Mouse (Mus musculus): ENCODE measurements at regions not wholly inside any gene's neighbourhood (a gene's known extent, or its start where the extent isn't known, plus 50 kb on each side); places are given as distances from the start of the nearest gene placed in this dataset.
A peak's percentile ranks its signal among the peaks of the same experiment; 100 is the strongest.

DNA sequence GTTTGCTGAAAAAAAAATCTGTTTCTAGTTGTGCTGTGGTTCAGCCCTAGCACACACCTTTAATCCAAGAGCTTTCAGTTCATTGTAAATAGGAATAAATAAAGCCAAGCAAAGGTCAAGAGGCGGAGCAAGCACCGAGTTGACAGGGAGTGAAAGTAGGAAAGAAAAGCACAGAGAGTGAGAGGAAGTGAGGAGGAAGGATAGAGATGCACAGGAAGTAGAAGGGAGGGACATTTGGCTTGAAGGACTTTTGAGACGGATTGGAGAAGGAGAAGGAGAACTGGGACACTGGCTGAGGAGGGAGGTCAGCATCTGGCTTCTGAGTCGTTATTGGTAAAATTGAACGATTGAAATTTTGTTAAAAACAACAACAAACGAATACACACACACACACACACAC, 402.0 kb upstream of the Igfbp7 start:
- H3K4me3 ChIP-seq: no peak overlapping the region
- ATAC-seq (ENCODE audit: insufficient number of reproducible peaks, low FRiP score): no peak
- no peaks in the 10 kb centered on the region for H3K9me3 ChIP-seq (replicated peaks)
- no peak overlapping the region for H3K9ac ChIP-seq
- no peaks in the 10 kb centered on the region for H3K4me1 ChIP-seq (replicated peaks)
- no peak overlapping the region for H3K27ac ChIP-seq (ENCODE audit: poor library complexity, severe bottlenecking)
- H3K27me3 ChIP-seq (replicated peaks): no peaks in the 10 kb centered on the region
- whole genome bisulfite sequencing: 71% methylated on average over 6 of the region's 6 CpGs
- H3K36me3 ChIP-seq: no peaks in the 10 kb centered on the region
- H3K4me2 ChIP-seq: no peak overlapping the region

DNA sequence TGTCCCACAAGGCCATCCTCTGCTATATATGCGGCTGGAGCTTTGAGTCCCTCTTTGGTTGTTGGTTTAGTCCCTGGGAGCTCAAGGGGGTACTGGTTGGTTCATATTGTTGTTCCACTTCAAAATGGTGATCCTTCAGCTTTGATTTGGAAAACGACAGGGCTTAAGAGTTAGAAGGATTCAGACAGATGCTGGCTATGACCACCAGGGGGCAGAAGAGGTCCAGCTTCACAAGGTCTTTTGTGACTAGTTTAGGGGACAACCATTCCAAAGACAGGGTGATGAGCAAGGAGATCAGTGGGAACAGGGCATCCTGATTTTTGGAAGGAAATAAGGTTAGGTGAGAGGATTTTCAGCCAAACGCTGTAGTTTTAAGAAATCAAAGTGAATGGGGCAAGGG, 399.9 kb upstream of the Igfbp7 start:
- H3K9ac ChIP-seq: no peak overlapping the region
- H3K27ac ChIP-seq (ENCODE audit: poor library complexity, severe bottlenecking): no peak overlapping the region
- no peak overlapping the region for H3K4me2 ChIP-seq
- ATAC-seq (ENCODE audit: insufficient number of reproducible peaks, low FRiP score): no peak
- H3K27me3 ChIP-seq (replicated peaks): no peaks in the 10 kb centered on the region
- no peaks in the 10 kb centered on the region for H3K36me3 ChIP-seq
- no peaks in the 10 kb centered on the region for H3K9me3 ChIP-seq (replicated peaks)
- H3K4me3 ChIP-seq: no peak overlapping the region
- WGBS: 39% methylated on average over 3 of the region's 3 CpGs
- H3K4me1 ChIP-seq (replicated peaks): peaks cover 6% of the 10 kb centered on the region

DNA sequence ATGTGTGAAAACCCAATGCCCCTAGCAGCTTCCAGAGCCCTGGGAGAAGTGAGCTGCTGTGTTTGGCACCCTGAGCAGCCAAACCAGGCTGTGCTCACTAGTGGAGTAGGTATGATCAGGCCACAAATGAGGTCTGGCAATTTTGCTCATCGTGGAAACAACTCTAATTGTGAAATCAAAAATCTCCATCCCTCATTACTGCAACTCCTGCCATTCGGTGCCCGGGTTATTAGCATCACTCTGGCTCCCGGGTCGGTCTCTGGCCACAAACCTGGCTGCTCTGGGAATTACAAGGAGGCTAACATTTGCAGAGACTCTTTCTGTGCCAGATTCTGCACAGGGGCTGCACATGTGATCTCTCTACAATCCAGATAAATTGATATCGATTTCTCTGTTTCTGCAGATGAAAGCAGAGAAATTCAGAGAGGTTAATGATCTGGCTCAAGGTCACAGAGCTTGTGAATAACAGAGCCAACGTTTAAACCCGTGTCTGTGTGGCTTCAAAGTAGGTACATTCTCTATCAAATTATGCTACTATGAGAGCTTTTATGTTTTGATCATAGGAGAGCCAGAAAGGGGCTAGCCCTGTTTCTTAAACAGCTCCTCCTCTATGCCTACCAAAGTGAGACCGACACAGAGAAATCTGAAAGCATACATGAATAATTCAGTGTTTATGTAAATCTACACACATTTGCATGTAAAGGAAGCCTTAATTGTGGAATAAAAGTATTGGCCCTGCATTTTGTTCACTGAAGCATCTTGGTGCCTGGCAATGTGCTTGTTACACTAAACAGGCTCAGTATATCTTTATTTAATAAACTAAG, 398.7 kb upstream of the Igfbp7 start:
- no peak overlapping the region for H3K9ac ChIP-seq
- H3K36me3 ChIP-seq: no peaks in the 10 kb centered on the region
- no peak overlapping the region for H3K27ac ChIP-seq (ENCODE audit: poor library complexity, severe bottlenecking)
- no peak for ATAC-seq (ENCODE audit: insufficient number of reproducible peaks, low FRiP score)
- H3K4me1 ChIP-seq (replicated peaks): peaks cover 6% of the 10 kb centered on the region
- WGBS: 68% methylated on average over 9 of the region's 9 CpGs
- no peaks in the 10 kb centered on the region for H3K27me3 ChIP-seq (replicated peaks)
- H3K9me3 ChIP-seq (replicated peaks): no peaks in the 10 kb centered on the region
- H3K4me2 ChIP-seq: no peak overlapping the region
- H3K4me3 ChIP-seq: no peak overlapping the region

DNA sequence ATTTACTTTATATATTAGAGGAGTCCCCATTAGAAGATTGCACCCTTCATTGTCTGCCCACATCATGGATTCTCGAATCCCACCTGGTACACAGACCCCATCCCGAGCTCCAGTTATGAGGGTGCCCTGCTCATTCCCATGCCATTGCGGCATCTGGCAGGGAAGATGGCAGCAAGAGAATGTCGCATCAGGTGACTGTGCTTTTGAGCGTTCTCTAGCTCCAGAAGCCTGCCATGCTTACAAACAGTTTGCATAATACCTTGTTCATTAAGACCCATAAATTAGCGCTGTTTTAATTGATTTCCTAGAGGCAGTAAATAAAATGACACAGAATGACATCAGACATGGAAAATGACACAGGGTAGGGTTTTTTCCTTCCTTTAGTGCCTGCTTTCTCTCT, 398.0 kb upstream of the Igfbp7 start:
- Histone ChIP-seq H3K4me3 (no peak overlapping the region), H3K4me1 (replicated peaks) (peaks cover 6% of the 10 kb centered on the region), H3K27me3 (replicated peaks) (no peaks in the 10 kb centered on the region), H3K9ac (no peak overlapping the region), H3K27ac (ENCODE audit: poor library complexity, severe bottlenecking) (no peak overlapping the region), H3K4me2 (no peak overlapping the region), H3K36me3 (no peaks in the 10 kb centered on the region), H3K9me3 (replicated peaks) (no peaks in the 10 kb centered on the region)
- no peak for ATAC-seq (ENCODE audit: insufficient number of reproducible peaks, low FRiP score)
- 83% methylated on average over 6 of the region's 6 CpGs for WGBS

DNA sequence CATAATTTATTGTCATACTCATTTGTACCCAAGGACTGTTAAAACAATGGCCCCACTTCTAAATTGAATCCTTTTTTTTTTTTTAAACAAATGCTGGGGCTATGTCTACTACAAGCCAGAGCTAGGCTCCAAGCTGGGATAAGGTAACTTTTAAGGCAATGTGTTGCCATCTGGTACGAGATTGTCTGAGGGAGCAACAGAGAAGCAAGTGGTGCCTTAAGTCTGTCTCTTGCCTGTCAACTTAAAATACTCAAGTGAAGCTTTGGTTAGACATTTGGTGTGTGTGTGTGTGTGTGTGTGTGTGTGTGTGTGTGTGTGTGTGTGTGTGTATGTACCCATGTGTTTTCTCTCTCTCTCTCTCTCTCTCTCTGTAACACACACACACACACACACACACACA, 397.5 kb upstream of the Igfbp7 start:
- WGBS: 73% methylated on average over 1 of the region's 1 CpGs
- Histone ChIP-seq H3K4me1 (replicated peaks) (peaks cover 6% of the 10 kb centered on the region), H3K4me3 (no peak overlapping the region), H3K4me2 (no peak overlapping the region), H3K9ac (no peak overlapping the region), H3K9me3 (replicated peaks) (no peaks in the 10 kb centered on the region), H3K27me3 (replicated peaks) (no peaks in the 10 kb centered on the region), H3K27ac (ENCODE audit: poor library complexity, severe bottlenecking) (no peak overlapping the region), H3K36me3 (no peaks in the 10 kb centered on the region)
- ATAC-seq (ENCODE audit: insufficient number of reproducible peaks, low FRiP score): no peak

- WGBS: 50% methylated on average over 9 of the region's 9 CpGs
- no peaks in the 10 kb centered on the region for H3K9me3 ChIP-seq (replicated peaks)
- ATAC-seq (ENCODE audit: insufficient number of reproducible peaks, low FRiP score): no peak
- no peak overlapping the region for H3K9ac ChIP-seq
- H3K27me3 ChIP-seq (replicated peaks): no peaks in the 10 kb centered on the region
- H3K4me1 ChIP-seq (replicated peaks): peaks cover 6% of the 10 kb centered on the region
- peak overlapping the region; percentile 40 for H3K4me2 ChIP-seq
- no peak overlapping the region for H3K27ac ChIP-seq (ENCODE audit: poor library complexity, severe bottlenecking)
- no peak overlapping the region for H3K4me3 ChIP-seq
- H3K36me3 ChIP-seq: no peaks in the 10 kb centered on the region
Observed at GRCm38 (mm10) chr5:77804113-77804512, 396.3 kb upstream of the Igfbp7 start.

- no peak overlapping the region for H3K4me3 ChIP-seq
- H3K4me1 ChIP-seq (replicated peaks): peaks cover 6% of the 10 kb centered on the region
- H3K4me2 ChIP-seq: peak overlapping the region; percentile 40
- H3K9me3 ChIP-seq (replicated peaks): no peaks in the 10 kb centered on the region
- no peak overlapping the region for H3K9ac ChIP-seq
- no peaks in the 10 kb centered on the region for H3K36me3 ChIP-seq
- H3K27ac ChIP-seq (ENCODE audit: poor library complexity, severe bottlenecking): no peak overlapping the region
- no peak for ATAC-seq (ENCODE audit: insufficient number of reproducible peaks, low FRiP score)
- no peaks in the 10 kb centered on the region for H3K27me3 ChIP-seq (replicated peaks)
- WGBS: 45% methylated on average over 6 of the region's 6 CpGs
Observed at GRCm38 (mm10) chr5:77803562-77803961, 395.7 kb upstream of the Igfbp7 start.

DNA sequence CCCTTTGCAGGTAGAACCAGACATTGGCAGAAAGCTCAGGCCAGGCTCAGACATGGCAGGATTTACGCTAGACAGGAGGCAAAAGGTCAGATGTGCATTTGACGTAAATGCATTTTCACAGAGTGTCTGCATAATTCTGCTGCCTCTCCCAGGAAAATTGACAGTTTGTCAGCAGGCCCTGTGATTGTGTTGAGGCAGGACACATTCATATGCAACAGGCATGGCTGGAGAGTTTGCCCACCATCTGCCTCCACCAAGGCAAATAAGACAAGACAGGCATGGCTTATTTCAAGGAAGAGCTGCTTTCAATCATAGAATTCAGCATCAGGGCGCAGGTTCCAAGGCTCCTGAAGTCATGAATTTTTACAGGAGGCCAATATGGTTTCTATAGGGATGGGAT, 389.1 kb upstream of the Igfbp7 start:
- no peak for ATAC-seq (ENCODE audit: insufficient number of reproducible peaks, low FRiP score)
- Histone ChIP-seq H3K4me3 (no peak overlapping the region), H3K9me3 (replicated peaks) (no peaks in the 10 kb centered on the region), H3K4me1 (replicated peaks) (no peaks in the 10 kb centered on the region), H3K27me3 (replicated peaks) (no peaks in the 10 kb centered on the region), H3K9ac (no peak overlapping the region), H3K36me3 (no peaks in the 10 kb centered on the region), H3K4me2 (no peak overlapping the region), H3K27ac (ENCODE audit: poor library complexity, severe bottlenecking) (no peak overlapping the region)
- WGBS: 68% methylated on average over 3 of the region's 3 CpGs

DNA sequence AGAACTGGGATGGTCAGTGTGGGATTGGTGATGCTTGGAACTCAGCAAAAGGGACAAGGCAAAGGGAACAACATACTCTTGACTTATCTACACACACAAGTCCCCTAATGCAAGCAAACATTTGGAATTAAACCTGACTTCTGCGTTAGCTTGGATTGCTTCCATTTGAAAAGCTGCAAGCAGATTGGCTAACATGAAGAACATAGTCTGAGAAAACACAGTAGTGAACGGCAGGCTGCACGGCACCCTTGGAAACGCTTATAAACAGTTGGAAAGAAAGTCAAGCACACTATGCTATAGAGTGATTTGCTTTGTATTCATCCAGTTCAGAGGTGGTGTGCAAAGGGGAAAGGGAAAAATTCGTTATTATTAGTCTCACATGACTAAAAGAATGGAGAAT, 387.9 kb upstream of the Igfbp7 start:
- no peaks in the 10 kb centered on the region for H3K36me3 ChIP-seq
- no peak overlapping the region for H3K4me3 ChIP-seq
- no peaks in the 10 kb centered on the region for H3K9me3 ChIP-seq (replicated peaks)
- no peak overlapping the region for H3K4me2 ChIP-seq
- WGBS: 80% methylated on average over 5 of the region's 5 CpGs
- H3K9ac ChIP-seq: no peak overlapping the region
- H3K27ac ChIP-seq (ENCODE audit: poor library complexity, severe bottlenecking): no peak overlapping the region
- no peak for ATAC-seq (ENCODE audit: insufficient number of reproducible peaks, low FRiP score)
- no peaks in the 10 kb centered on the region for H3K27me3 ChIP-seq (replicated peaks)
- no peaks in the 10 kb centered on the region for H3K4me1 ChIP-seq (replicated peaks)

GRCm38 (mm10) chr5:77783953-77784352, 376.1 kb upstream of the Igfbp7 start:
- 62% methylated on average over 2 of the region's 2 CpGs for WGBS
- no peak overlapping the region for H3K4me3 ChIP-seq
- ATAC-seq (ENCODE audit: insufficient number of reproducible peaks, low FRiP score): no peak

DNA sequence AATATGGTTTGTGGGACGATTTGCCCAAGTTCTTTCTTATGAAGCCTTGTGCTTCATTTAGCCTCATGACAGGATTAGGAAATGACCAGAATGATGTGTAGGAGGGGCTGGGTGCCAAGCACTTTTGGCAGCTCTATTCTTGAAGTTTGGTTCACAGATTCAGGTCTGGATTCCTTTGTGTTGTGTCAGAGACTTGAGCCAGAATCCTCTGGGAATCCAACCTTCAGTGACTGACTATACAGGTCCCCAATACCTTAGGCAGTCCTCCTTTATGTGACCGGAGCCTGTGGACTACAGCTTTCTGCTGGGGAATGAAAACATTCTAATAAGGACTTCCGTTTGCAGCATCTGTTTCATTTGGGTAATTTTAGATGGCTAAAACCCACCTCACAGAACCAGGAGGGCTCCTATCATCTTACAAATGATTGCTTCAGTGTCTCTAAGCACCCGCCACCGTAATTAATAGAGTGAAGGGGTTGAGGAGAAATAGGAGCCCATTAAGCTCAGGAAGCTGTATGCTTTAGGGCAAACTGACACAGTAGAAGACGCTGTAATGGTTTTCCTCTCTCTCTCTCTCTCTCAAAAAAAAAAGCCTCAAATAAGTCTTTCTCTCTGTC, 354.7 kb upstream of the Igfbp7 start:
- no peaks in the 10 kb centered on the region for H3K36me3 ChIP-seq
- no peaks in the 10 kb centered on the region for H3K27me3 ChIP-seq (replicated peaks)
- 0 out of 2 replicates have a peak, but pooled peaks cover 6% of the 10 kb centered on the region for H3K9me3 ChIP-seq (replicated peaks)
- H3K4me1 ChIP-seq (replicated peaks): no peaks in the 10 kb centered on the region
- ATAC-seq (ENCODE audit: insufficient number of reproducible peaks, low FRiP score): no peak
- WGBS: 74% methylated on average over 6 of the region's 6 CpGs
- no peak overlapping the region for H3K4me3 ChIP-seq
- H3K4me2 ChIP-seq: no peak overlapping the region
- no peak overlapping the region for H3K27ac ChIP-seq (ENCODE audit: poor library complexity, severe bottlenecking)
- H3K9ac ChIP-seq: no peak overlapping the region

More at GRCm38 (mm10) chr5:77783953-77784352, 376.1 kb upstream of the Igfbp7 start:
- no peaks in the 10 kb centered on the region for H3K27me3 ChIP-seq (replicated peaks)
- H3K4me1 ChIP-seq (replicated peaks): no peaks in the 10 kb centered on the region
- H3K9ac ChIP-seq: no peak overlapping the region
- no peak overlapping the region for H3K27ac ChIP-seq (ENCODE audit: poor library complexity, severe bottlenecking)
- H3K9me3 ChIP-seq (replicated peaks): no peaks in the 10 kb centered on the region
- H3K36me3 ChIP-seq: no peaks in the 10 kb centered on the region
- H3K4me2 ChIP-seq: no peak overlapping the region
